ENCODE assay signal across 9 mouse cellular contexts in the genomic region with DNA sequence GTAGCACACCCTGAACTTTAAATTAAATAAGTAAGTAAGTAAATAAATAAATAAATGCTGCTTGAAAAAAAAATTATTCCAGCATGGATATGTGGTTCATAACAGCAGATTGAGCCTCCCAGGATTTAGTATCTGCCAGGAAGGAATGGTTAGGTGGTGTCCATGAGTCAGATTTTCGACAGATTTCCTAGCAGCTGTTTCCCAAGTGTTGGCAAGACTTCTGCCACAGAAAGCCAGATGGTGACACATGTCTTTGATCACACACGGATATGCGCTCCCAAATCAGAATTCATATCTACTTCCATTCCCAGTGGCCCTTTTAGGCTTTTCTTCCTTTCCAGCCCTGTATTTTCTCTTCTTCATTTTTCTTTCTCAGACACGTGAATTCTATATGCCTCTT. TPM values are rescaled to one million over a fixed set of nuclear protein-coding genes. Genes with fewer than 3 reads are reported as not detected.
A peak's percentile ranks its signal among the peaks of the same experiment; 100 is the strongest.
DNase-seq lines count a peak whose midpoint lies in the region; ATAC-seq lines count a peak whose summit lies in the region.
"Had no signal": no experiment of that assay in that cellular context is flagged by ENCODE, and none has a peak within 500 bp of the region (broad histone marks: within the 10 kb centered on the region; RNA-seq: fewer than 3 reads in every experiment).

No protein-coding gene starts in this region.

- DNase-seq in urinary bladder, postnatal 14 days (ENCODE audit: low spot score): peak; percentile 26
- DNase-seq in urinary bladder, postnatal 10 days (ENCODE audit: low spot score): no peak
- DNase-seq in layer of hippocampus, adult 8-10 months (ENCODE audit: low spot score in 2 of 2): peak; percentile 89
- peak; percentile 77 for DNase-seq in skeletal muscle tissue, adult 2 months (ENCODE audit: low read depth, low spot score)
- DNase-seq in c-Kit-positive CD71-positive TER-119-positive erythroid progenitor cells, embryonic 14.5 days (ENCODE audit: low spot score): no peak

- no peaks in the 10 kb centered on the region for H3K27me3 ChIP-seq in forebrain, embryonic 13.5 days
- H3K27me3 ChIP-seq in forebrain, embryonic 12.5 days: no peaks in the 10 kb centered on the region
- no peaks in the 10 kb centered on the region for H3K27me3 ChIP-seq in kidney, embryonic 14.5 days (ENCODE audit: control insufficient read depth, insufficient read depth, low read length)
- H3K27me3 ChIP-seq: limb, embryonic 12.5 days had no signal

- H3K36me3 ChIP-seq in forebrain, embryonic 13.5 days (ENCODE audit: poor library complexity, severe bottlenecking): no peaks in the 10 kb centered on the region
- H3K36me3 ChIP-seq in forebrain, embryonic 12.5 days (replicated peaks): no peaks in the 10 kb centered on the region
- H3K36me3 ChIP-seq in kidney, embryonic 14.5 days (ENCODE audit: control insufficient read depth, insufficient read depth, low read length): no peaks in the 10 kb centered on the region
- H3K36me3 ChIP-seq: limb, embryonic 12.5 days had no signal

- no peak overlapping the region for H3K4me3 ChIP-seq in forebrain, embryonic 13.5 days
- H3K4me3 ChIP-seq in forebrain, embryonic 12.5 days (replicated peaks): no peak overlapping the region
- H3K4me3 ChIP-seq in kidney, embryonic 14.5 days (ENCODE audit: low read length): no peak overlapping the region
- H3K4me3 ChIP-seq: limb, embryonic 12.5 days had no signal

- peak; percentile 68 for ATAC-seq in forebrain, embryonic 13.5 days
- ATAC-seq in forebrain, embryonic 12.5 days (ENCODE audit: low FRiP score): no peak
- ATAC-seq in kidney, embryonic 14.5 days (ENCODE audit: low FRiP score, low TSS enrichment): no peak

- H3K4me1 ChIP-seq in forebrain, embryonic 13.5 days: peaks cover 24% of the 10 kb centered on the region
- peaks cover 14% of the 10 kb centered on the region for H3K4me1 ChIP-seq in forebrain, embryonic 12.5 days
- H3K4me1 ChIP-seq in kidney, embryonic 14.5 days (ENCODE audit: control insufficient read depth, insufficient read depth, low read length): peaks cover 6% of the 10 kb centered on the region

- H3K9ac ChIP-seq in forebrain, embryonic 13.5 days: no peak overlapping the region
- no peak overlapping the region for H3K9ac ChIP-seq in forebrain, embryonic 12.5 days
- no peak overlapping the region for H3K9ac ChIP-seq in kidney, embryonic 14.5 days (ENCODE audit: low read depth, low read length)
- H3K9ac ChIP-seq: limb, embryonic 12.5 days had no signal

- no peaks in the 10 kb centered on the region for H3K9me3 ChIP-seq in forebrain, embryonic 13.5 days (replicated peaks)
- no peaks in the 10 kb centered on the region for H3K9me3 ChIP-seq in forebrain, embryonic 12.5 days
- no peaks in the 10 kb centered on the region for H3K9me3 ChIP-seq in kidney, embryonic 14.5 days (ENCODE audit: control insufficient read depth, low read length)
- H3K9me3 ChIP-seq: limb, embryonic 12.5 days had no signal

- 72% methylated on average over 4 of the region's 4 CpGs for WGBS in forebrain, embryonic 13.5 days
- 81% methylated on average over 4 of the region's 4 CpGs for WGBS in forebrain, embryonic 12.5 days
- WGBS in kidney, embryonic 14.5 days: 71% methylated on average over 4 of the region's 4 CpGs

- H3K27ac ChIP-seq in forebrain, embryonic 13.5 days: peak overlapping the region; percentile 36; the same call in 1 of the 2 replicates
- H3K27ac ChIP-seq in forebrain, embryonic 12.5 days: no peak overlapping the region
- no peak overlapping the region for H3K27ac ChIP-seq in kidney, embryonic 14.5 days (ENCODE audit: low read depth, low read length)
- H3K27ac ChIP-seq: limb, embryonic 12.5 days had no signal

- H3K4me2 ChIP-seq in forebrain, embryonic 13.5 days: no peak overlapping the region
- H3K4me2 ChIP-seq in forebrain, embryonic 12.5 days: no peak overlapping the region
- H3K4me2 ChIP-seq in kidney, embryonic 14.5 days (replicated peaks; ENCODE audit: low read depth, low read length): no peak overlapping the region
- H3K4me2 ChIP-seq: limb, embryonic 12.5 days had no signal

RNA-seq across cellular contexts. Expression of a gene that starts 28.5 kb away (rescaled TPM):
- polyA plus RNA-seq in forebrain, embryonic 13.5 days (2015; fragmentation: Nextera tagmentation; extraction: Ambion mirVana): 18.4 and 19.7 TPM in 2 replicates
- polyA plus RNA-seq in forebrain, embryonic 12.5 days (2016; fragmentation: Nextera tagmentation; extraction: Ambion mirVana): 29.9 and 32.1 TPM in 2 replicates
- 10 to 100 TPM; 26.6 to 32.9 (median 29.3) TPM for total RNA-seq in layer of hippocampus, adult 8-10 months (2022)
- 34.1 and 55.2 TPM in 2 replicates for polyA plus RNA-seq in kidney, embryonic 14.5 days (2014; fragmentation: Nextera tagmentation; extraction: Ambion mirVana)

Comparison
In these comparisons a context has a peak if more than half of its experiments do, and no peak if none do; other contexts are left out.
1. DNase-seq: peak in urinary bladder, postnatal 14 days (single experiment), layer of hippocampus, adult 8-10 months (2 of 2) and skeletal muscle tissue, adult 2 months (single experiment); none in urinary bladder, postnatal 10 days (single experiment) and c-Kit-positive CD71-positive TER-119-positive erythroid progenitor cells, embryonic 14.5 days (single experiment).